Mouse (Mus musculus) embryonic fibroblast, embryonic 13.5 days (primary cell): ENCODE measurements around the gene Polr3g.

Experiments
- CTCF ChIP-seq: IDR thresholded peaks from 2 replicates; pipeline ENCODE4 v1.5.1; 2011; ENCODE audit warnings: mild to moderate bottlenecking, control low read depth, low read length, moderate library complexity, borderline replicate concordance; ENCODE audit not compliant: insufficient read depth
- POLR2A ChIP-seq: IDR thresholded peaks from 2 replicates; pipeline ENCODE4 v1.6.1; 2011; ENCODE audit warnings: low read depth, mild to moderate bottlenecking, control low read depth, low read length, moderate library complexity

- TF ChIP-seq POLR2A = no peak
- TF ChIP-seq CTCF = no peak
These were observed 82.1 kb downstream of the Polr3g start for GRCm38 (mm10) chr13:81628631-81629190.
